Mouse (Mus musculus) left cerebral cortex, adult 9 months (tissue): Measurements from ENCODE around the gene Rccd1.

ENCODE experiments used
- DNase-seq, 2 experiments: peaks; one replicate each; pipeline ENCODE4 v3.0.0; 2022; ENCODE audit warnings: low spot score in 2 of 2

Rccd1 gene

GRCm38 (mm10) chr7:80301522-80301921 is 22.7 kb downstream of the Rccd1 start:
- no peak for DNase-seq

- DNase-seq, result no peak
Observed at GRCm38 (mm10) chr7:80299568-80299967, 24.7 kb downstream of the Rccd1 start.

GRCm38 (mm10) chr7:80298754-80299153 is 25.5 kb downstream of the Rccd1 start:
- no peak for DNase-seq

GRCm38 (mm10) chr7:80297041-80297440 is 27.2 kb downstream of the Rccd1 start:
- no peak for DNase-seq

- DNase-seq, result no peak
Observed at GRCm38 (mm10) chr7:80296462-80296861, 27.8 kb downstream of the Rccd1 start.

GRCm38 (mm10) chr7:80294764-80295648 is 29.2 kb downstream of the Rccd1 start:
- DNase-seq, result no peak

- DNase-seq, result peak; percentile 96 to 99
Observed at GRCm38 (mm10) chr7:80294062-80294763, 30.0 kb downstream of the Rccd1 start, which contains the start of gene Prc1. Gene Prc1 (plus strand): TSS chr7:80294450.

- no peak for DNase-seq
Observed at GRCm38 (mm10) chr7:80287736-80288135, 36.5 kb downstream of the Rccd1 start.

- DNase-seq, result no peak
Observed at GRCm38 (mm10) chr7:80285725-80286124, 38.5 kb downstream of the Rccd1 start.

- DNase-seq, result no peak
Observed at GRCm38 (mm10) chr7:80284391-80284790, 39.9 kb downstream of the Rccd1 start.

GRCm38 (mm10) chr7:80283226-80283918 is 40.9 kb downstream of the Rccd1 start:
- no peak for DNase-seq

GRCm38 (mm10) chr7:80281646-80282045 is 42.6 kb downstream of the Rccd1 start:
- DNase-seq, result no peak

- no peak for DNase-seq
Observed at GRCm38 (mm10) chr7:80280998-80281397, 43.3 kb downstream of the Rccd1 start.

GRCm38 (mm10) chr7:80280032-80280431 is 44.2 kb downstream of the Rccd1 start:
- no peak for DNase-seq

GRCm38 (mm10) chr7:80276374-80276773 is 47.9 kb downstream of the Rccd1 start:
- no peak for DNase-seq

- DNase-seq, result no peak
Observed at GRCm38 (mm10) chr7:80273456-80273855, 50.8 kb downstream of the Rccd1 start.

GRCm38 (mm10) chr7:80269751-80270255 is 54.5 kb downstream of the Rccd1 start:
- DNase-seq, result no peak

GRCm38 (mm10) chr7:80268897-80269750 is 55.1 kb downstream of the Rccd1 start, which contains the start of gene Vps33b:
Gene Vps33b (plus strand): TSS chr7:80269649.
- DNase-seq, result peak; percentile 84 to 97

- no peak for DNase-seq
Observed at GRCm38 (mm10) chr7:80267764-80268163, 56.5 kb downstream of the Rccd1 start.

GRCm38 (mm10) chr7:80264606-80265005 is 59.6 kb downstream of the Rccd1 start:
- no peak for DNase-seq
